22 mouse cellular contexts compared by ENCODE assay signal in genomic region chr1:172436785-172437184, GRCm38 (mm10). TPM values are rescaled to one million over a fixed set of nuclear protein-coding genes. Genes with fewer than 3 reads are reported as not detected.
A peak's percentile ranks its signal among the peaks of the same experiment; 100 is the strongest.
DNase-seq lines count a peak whose midpoint lies in the region; ATAC-seq and TF ChIP-seq lines count a peak whose summit lies in the region.
"Had no signal": no experiment of that assay in that cellular context is flagged by ENCODE, and none has a peak within 500 bp of the region (broad histone marks: within the 10 kb centered on the region; RNA-seq: fewer than 3 reads in every experiment).

No protein-coding gene starts in this region.

- peak; percentile 88 for ATAC-seq in kidney, embryonic 15.5 days (replicated peaks; ENCODE audit: low FRiP score)
- ATAC-seq: CD4-positive, CD25-positive, alpha-beta regulatory T cell, adult 4 months; midbrain, embryonic 13.5 days had no signal

- 21% methylated on average over 6 of the region's 6 CpGs for WGBS in kidney, embryonic 15.5 days
- 42% methylated on average over 6 of the region's 6 CpGs for WGBS in kidney, adult 2 months

- H3K4me1 ChIP-seq in kidney, embryonic 15.5 days, result peaks cover 32% of the 10 kb centered on the region
- no peaks in the 10 kb centered on the region for H3K4me1 ChIP-seq in kidney, adult 2 months (ENCODE audit: control insufficient read depth, insufficient read depth, low read length)
- H3K4me1 ChIP-seq: forebrain, embryonic 12.5 days; limb, embryonic 13.5 days; midbrain, embryonic 13.5 days; neural tube, embryonic 15.5 days had no signal

- no peak overlapping the region for H3K4me3 ChIP-seq in kidney, embryonic 15.5 days (replicated peaks)
- H3K4me3 ChIP-seq in kidney, adult 2 months (ENCODE audit: insufficient read depth, low read depth, low read length), result no peak overlapping the region
- H3K4me3 ChIP-seq: forebrain, embryonic 12.5 days; limb, embryonic 13.5 days; midbrain, embryonic 13.5 days; myocyte; neural tube, embryonic 15.5 days had no signal

- TF ChIP-seq POLR2A in kidney, adult 2 months (IDR thresholded peaks at IDR 0.05; ENCODE audit: low read depth, low read length), result no peak

- peak; percentile 12 for DNase-seq in embryo, embryonic 10.5 days (ENCODE audit: low spot score)
- no peak for DNase-seq in embryo, embryonic 10 days (ENCODE audit: low spot score)
- DNase-seq in kidney, adult 2 months, result no peak
- DNase-seq in retina, postnatal 1 day, result peak; percentile 28
- no peak for DNase-seq in retina, embryonic 14.5 days (ENCODE audit: low spot score)
- DNase-seq in mesoderm, embryonic 11.5 days (ENCODE audit: low read depth, low spot score), result peak; percentile 59
- no peak for DNase-seq in ovary, postnatal 14 days (ENCODE audit: low spot score)
- DNase-seq: adrenal gland, adult 8-10 months; cerebellum, adult 18-20 months; kidney, postnatal 14 days; layer of hippocampus, adult 9-11 months; lung, postnatal 14 days; right cerebral cortex, adult 18-20 months; thymus, adult 18-20 months had no signal

- no peaks in the 10 kb centered on the region for H3K9me3 ChIP-seq in kidney, embryonic 15.5 days (replicated peaks)
- H3K9me3 ChIP-seq: forebrain, embryonic 12.5 days; limb, embryonic 13.5 days; midbrain, embryonic 13.5 days; neural tube, embryonic 15.5 days had no signal

- no peak overlapping the region for H3K9ac ChIP-seq in kidney, embryonic 15.5 days
- H3K9ac ChIP-seq: forebrain, embryonic 12.5 days; hindbrain, embryonic 14.5 days; limb, embryonic 13.5 days; midbrain, embryonic 13.5 days; neural tube, embryonic 15.5 days had no signal

- H3K4me2 ChIP-seq in kidney, embryonic 15.5 days, result no peak overlapping the region
- H3K4me2 ChIP-seq: forebrain, embryonic 12.5 days; hindbrain, embryonic 14.5 days; limb, embryonic 13.5 days; midbrain, embryonic 13.5 days; neural tube, embryonic 15.5 days had no signal

- no peak for TF ChIP-seq CTCF in kidney, adult 2 months (conservative IDR thresholded peaks at IDR 0.05; ENCODE audit: insufficient read depth, insufficient read length, low read depth, low read length)

- no peaks in the 10 kb centered on the region for H3K27me3 ChIP-seq in kidney, embryonic 15.5 days
- no peaks in the 10 kb centered on the region for H3K27me3 ChIP-seq in kidney, adult 2 months (replicated peaks; ENCODE audit: control insufficient read depth, insufficient read depth, low read length)
- H3K27me3 ChIP-seq: forebrain, embryonic 12.5 days; limb, embryonic 13.5 days; midbrain, embryonic 13.5 days; neural tube, embryonic 15.5 days had no signal

- no peak overlapping the region; the same call in 1 of the 2 replicates for H3K27ac ChIP-seq in kidney, embryonic 15.5 days
- no peak overlapping the region for H3K27ac ChIP-seq in kidney, adult 2 months (ENCODE audit: insufficient read depth, low read depth, low read length)
- H3K27ac ChIP-seq: forebrain, embryonic 12.5 days; hindbrain, embryonic 14.5 days; limb, embryonic 13.5 days; midbrain, embryonic 13.5 days; neural tube, embryonic 15.5 days had no signal

- H3K36me3 ChIP-seq in kidney, embryonic 15.5 days, result no peaks in the 10 kb centered on the region
- no peaks in the 10 kb centered on the region for H3K36me3 ChIP-seq in kidney, adult 2 months (ENCODE audit: control insufficient read depth, insufficient read depth, low read length)
- H3K36me3 ChIP-seq: forebrain, embryonic 12.5 days; limb, embryonic 13.5 days; midbrain, embryonic 13.5 days; neural tube, embryonic 15.5 days had no signal

RNA-seq across cellular contexts. Expression of gene Slamf9, which starts 38.4 kb away (rescaled TPM):
- 0.73 and 1.1 TPM in 2 replicates for polyA plus RNA-seq in kidney, embryonic 15.5 days (2015; fragmentation: Nextera tagmentation; extraction: Ambion mirVana)
- polyA plus RNA-seq in kidney, adult 2 months (2012; rRNA removed), result 19.2 and 20.2 TPM in 2 replicates
- polyA plus RNA-seq: CD4-positive, CD25-positive, alpha-beta regulatory T cell, adult 4 months; forebrain, embryonic 12.5 days had no signal

RNA-seq across cellular contexts. Expression of gene Igsf9, which starts 44.8 kb away (rescaled TPM):
- polyA plus RNA-seq in kidney, embryonic 15.5 days (2015; fragmentation: Nextera tagmentation; extraction: Ambion mirVana), result 45.0 and 46.0 TPM in 2 replicates
- 15.4 and 20.7 TPM in 2 replicates for polyA plus RNA-seq in kidney, adult 2 months (2012; rRNA removed)

Comparison
In these comparisons a context has a peak if more than half of its experiments do, and no peak if none do; other contexts are left out.
1. DNase-seq: peak in embryo, embryonic 10.5 days (single experiment), retina, postnatal 1 day (single experiment) and mesoderm, embryonic 11.5 days (single experiment); none in embryo, embryonic 10 days (single experiment), kidney, adult 2 months (single experiment), retina, embryonic 14.5 days (single experiment) and ovary, postnatal 14 days (single experiment).